Mouse (Mus musculus): ENCODE measurements at regions not wholly inside any gene's neighbourhood (a gene's known extent, or its start where the extent isn't known, plus 50 kb on each side); places are given as distances from the start of the nearest gene placed in this dataset.

GRCm38 (mm10) chr16:95773151-95773550 is 71.3 kb downstream of the Ets2 start:
- CTCF ChIA-PET, result interaction anchor here in 2 of 4 experiments (0.6 to 1.2 kb wide), 2 partner anchors 86 to 193 kb away, joined by 3 to 16 read pairs; no protein-coding TSS in a partner anchor
- POLR2A ChIA-PET, result interaction anchor here in 3 of 4 experiments (1.0 to 1.2 kb wide), 4 partner anchors 66 to 218 kb away, joined by 3 to 6 read pairs (median 3); partner anchors contain the start of gene Psmg1 (in 1 of the 3)

Measured in embryonic stem cell, embryonic (primary cell).